Comparison of ENCODE assay signal across 12 mouse cellular contexts in genomic region chr2:4508959-4509615, GRCm38 (mm10).
DNase-seq lines count a peak whose midpoint lies in the region; ATAC-seq and TF ChIP-seq lines count a peak whose summit lies in the region.
"Had no signal": no experiment of that assay in that cellular context is flagged by ENCODE, and none has a peak within 500 bp of the region (broad histone marks: within the 10 kb centered on the region; RNA-seq: fewer than 3 reads in every experiment).

No protein-coding gene starts in this region.

- WGBS in forebrain, postnatal 0 days = 64% methylated on average over 10 of the region's 10 CpGs

- H3K9me3 ChIP-seq in forebrain, postnatal 0 days (ENCODE audit: low read length) = no peaks in the 10 kb centered on the region

- H3K4me3 ChIP-seq in layer of hippocampus, adult 2 months = no peak overlapping the region
- no peak overlapping the region for H3K4me3 ChIP-seq in forebrain, postnatal 0 days (ENCODE audit: low read depth, low read length)
- H3K4me3 ChIP-seq in gastrocnemius, adult 2 months = no peak overlapping the region

- H3K36me3 ChIP-seq in forebrain, postnatal 0 days (ENCODE audit: insufficient read depth) = peaks cover 9% of the 10 kb centered on the region; the same call in 1 of the 2 replicates

- H3K4me1 ChIP-seq in forebrain, postnatal 0 days (ENCODE audit: insufficient read depth) = no peaks in the 10 kb centered on the region

- ATAC-seq in forebrain, postnatal 0 days = no peak

- no peak overlapping the region for H3K9ac ChIP-seq in forebrain, postnatal 0 days
- H3K9ac ChIP-seq: liver, embryonic 14.5 days had no signal

- no peak for DNase-seq in layer of hippocampus, adult 2 months (ENCODE audit: low spot score in 2 of 2)
- DNase-seq in layer of hippocampus, postnatal 14 days (ENCODE audit: low spot score in 2 of 2) = no peak
- DNase-seq in ZHBTc4 (ENCODE audit: low read depth, low spot score) = peak; percentile 18
- DNase-seq in forebrain, postnatal 0 days = peak; percentile 43
- DNase-seq in kidney, postnatal 25 days = peak; percentile 67 to 70
- DNase-seq in gastrocnemius, adult 2 months = no peak
- DNase-seq in T-cell, adult 2 months (ENCODE audit: low spot score) = no peak
- DNase-seq: adrenal gland, postnatal 10 days; cerebellum, adult 9-11 months; right cerebral cortex, postnatal 14 days; thymus, postnatal 25 days had no signal

- TF ChIP-seq CTCF in layer of hippocampus, adult 2 months (conservative IDR thresholded peaks at IDR 0.05) = no peak
- TF ChIP-seq CTCF in forebrain, postnatal 0 days (IDR thresholded peaks at IDR 0.05; ENCODE audit: low read depth) = no peak
- no peak for TF ChIP-seq CTCF in gastrocnemius, adult 2 months (IDR thresholded peaks at IDR 0.05)

- H3K27me3 ChIP-seq in forebrain, postnatal 0 days (ENCODE audit: insufficient read depth, low read length) = no peaks in the 10 kb centered on the region

- intact Hi-C loops in gastrocnemius, adult 2 months (cut with DNase I) = loop anchor here (10.0 kb wide), 2 partner anchors 46 to 126 kb away; no protein-coding TSS in a partner anchor

- no peak overlapping the region for H3K4me2 ChIP-seq in forebrain, postnatal 0 days (ENCODE audit: low read depth)

- H3K27ac ChIP-seq in layer of hippocampus, adult 2 months = peak overlapping the region; percentile 52
- H3K27ac ChIP-seq in forebrain, postnatal 0 days (ENCODE audit: low read depth, low read length) = peak overlapping the region; percentile 46
- H3K27ac ChIP-seq in gastrocnemius, adult 2 months = no peak overlapping the region
- H3K27ac ChIP-seq: liver, embryonic 14.5 days had no signal

Comparison
In these comparisons a context has a peak if more than half of its experiments do, and no peak if none do; other contexts are left out.
1. DNase-seq: peak in ZHBTc4 (single experiment), forebrain, postnatal 0 days (single experiment) and kidney, postnatal 25 days (2 of 2); none in layer of hippocampus, adult 2 months (0 of 2), layer of hippocampus, postnatal 14 days (0 of 2), gastrocnemius, adult 2 months (single experiment) and T-cell, adult 2 months (single experiment).